Mouse (Mus musculus): ENCODE measurements at regions not wholly inside any gene's neighbourhood (a gene's known extent, or its start where the extent isn't known, plus 50 kb on each side); places are given as distances from the start of the nearest gene placed in this dataset.

DNA sequence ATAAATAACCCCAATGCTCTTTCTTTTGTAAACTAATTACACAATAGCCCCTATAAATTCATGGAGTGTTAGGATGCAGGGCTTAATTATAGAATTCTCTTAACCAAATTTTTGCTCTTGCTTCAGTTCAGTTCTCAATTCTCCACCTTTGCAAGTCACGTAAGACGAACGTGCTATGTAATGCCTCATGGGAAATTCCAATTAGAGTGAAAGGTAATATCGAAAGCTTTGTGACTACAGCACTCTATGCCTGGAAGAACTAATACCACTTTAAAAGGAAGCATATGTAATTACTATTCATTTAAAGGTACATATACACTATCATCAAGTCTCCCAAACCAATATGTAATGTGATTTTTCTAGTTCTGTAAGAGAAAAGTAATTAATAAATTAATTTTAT, 225.5 kb downstream of the Fgf10 start:
- no peak for TF ChIP-seq CTCF (IDR thresholded peaks at IDR 0.05; ENCODE audit: borderline replicate concordance, control insufficient read depth, extremely low read depth, insufficient read depth, low read length, poor library complexity)
- TF ChIP-seq POLR2A (IDR thresholded peaks at IDR 0.05; ENCODE audit: control insufficient read depth, extremely low read depth, insufficient read depth, low read length, poor library complexity): no peak

Data from thymus, adult 2 months (tissue).